Mouse (Mus musculus): ENCODE results near the gene Pmvk. TPM values are rescaled to one million over a fixed set of nuclear protein-coding genes. Genes with fewer than 3 reads are reported as not detected.

The Pmvk gene
- total and polyA plus RNA-seq, 3 experiments, result 53.6 to 75.7 TPM; not detected in 1

DNA sequence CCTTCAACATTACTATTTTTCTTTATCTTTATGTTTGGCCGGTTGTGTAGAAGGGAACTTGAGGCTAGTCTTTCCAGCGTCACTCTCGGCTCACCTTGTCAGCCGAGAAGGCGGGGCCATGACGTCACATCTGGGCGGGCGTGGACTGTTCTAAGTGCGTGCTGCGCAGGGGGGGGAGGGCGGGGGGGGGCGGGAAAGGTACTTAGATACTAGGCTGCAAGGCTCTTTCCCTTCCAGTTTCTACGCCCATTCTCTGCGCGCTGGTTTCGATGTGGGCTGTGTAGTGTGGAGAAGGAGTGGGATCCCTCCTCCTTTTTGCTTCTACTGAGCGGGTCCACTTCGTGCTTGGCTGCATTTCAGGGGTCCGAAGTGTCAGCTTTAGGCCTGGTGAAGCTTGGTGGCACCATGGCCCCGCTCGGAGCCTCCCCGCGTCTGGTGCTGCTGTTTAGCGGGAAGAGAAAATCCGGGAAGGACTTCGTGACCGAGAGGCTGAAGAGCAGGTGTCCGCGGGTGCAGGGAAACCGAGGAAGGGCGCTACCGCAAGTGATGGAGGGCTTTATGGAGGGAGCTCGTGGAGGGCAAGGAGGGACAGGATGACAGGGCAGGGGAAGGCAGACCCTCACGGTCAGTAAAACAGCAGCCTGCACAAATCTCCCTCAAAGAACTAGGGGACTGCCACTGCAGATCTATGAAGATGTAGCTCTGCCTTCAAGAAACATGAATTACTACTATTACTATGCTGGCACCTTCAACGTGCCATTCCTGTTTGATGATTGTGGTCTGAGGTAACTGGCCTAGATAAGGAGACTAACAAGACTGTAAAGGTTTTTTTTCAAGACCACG is 4.8 kb downstream of the Pmvk start:
- peak; percentile 98 for DNase-seq (ENCODE audit: low read depth, low spot score)
- Histone ChIP-seq H3K9ac (ENCODE audit: control insufficient read depth, low read depth, low read length, poor library complexity, severe bottlenecking) (peak overlapping the region; percentile 84), H3K27me3 (ENCODE audit: control insufficient read depth in 1 of 2, insufficient read depth in 2 of 2, low read length in 2 of 2) (no peaks in the 10 kb centered on the region), H3K27ac (ENCODE audit: control insufficient read depth, low read depth, low read length) (peak overlapping the region; percentile 80), H3K4me3 (ENCODE audit: control insufficient read depth in 1 of 2, insufficient read depth in 1 of 2, low read depth in 2 of 2, low read length in 2 of 2) (peak overlapping the region; percentile 87 to 95), H3K36me3 (ENCODE audit: control insufficient read depth in 1 of 2, insufficient read depth in 2 of 2, low read length in 2 of 2) (peaks cover 0 to 10% of the 10 kb centered on the region in 2 experiments; a peak in 2 of 4 replicates), H3K79me2 (ENCODE audit: control insufficient read depth, insufficient read depth, low read length, poor library complexity) (peaks cover 4% of the 10 kb centered on the region; the same call in 1 of the 2 replicates), H3K9me3 (replicated peaks; ENCODE audit: insufficient read depth, low read length) (no peaks in the 10 kb centered on the region), H3K4me1 (ENCODE audit: control insufficient read depth in 1 of 2, insufficient read depth in 2 of 2, low read length in 2 of 2) (peaks cover 11 to 20% of the 10 kb centered on the region in 2 experiments)
- TF ChIP-seq POLR2AphosphoS2 (IDR thresholded peaks at IDR 0.05; ENCODE audit: low read length) (peak; percentile 59; the same call in 1 of the 2 replicates), ZMIZ1 (IDR thresholded peaks at IDR 0.05; ENCODE audit: low read depth, low read length) (peak; percentile 66), MAZ (IDR thresholded peaks at IDR 0.05; ENCODE audit: low read depth, low read length) (peak; percentile 85), MAX (IDR thresholded peaks at IDR 0.05; ENCODE audit: low read length) (peak; percentile 71; the same call in 1 of the 2 replicates), ZC3H11A (IDR thresholded peaks at IDR 0.05; ENCODE audit: low read depth, low read length) (no peak), CTCF (IDR thresholded peaks at IDR 0.05 in 2 of 3, conservative IDR thresholded peaks at IDR 0.05 in 1 of 3; ENCODE audit: control insufficient read depth in 1 of 3, insufficient read depth in 1 of 3, low read depth in 2 of 3, low read length in 3 of 3, poor library complexity in 1 of 3, severe bottlenecking in 1 of 3) (no peak), RAD21 (IDR thresholded peaks at IDR 0.05; ENCODE audit: low read depth, low read length) (no peak), GABPA (IDR thresholded peaks at IDR 0.05; ENCODE audit: low read depth, low read length) (no peak), NELFE (IDR thresholded peaks at IDR 0.05; ENCODE audit: low read depth, low read length) (peak; percentile 63), E2F4 (IDR thresholded peaks at IDR 0.05; ENCODE audit: borderline replicate concordance, low read depth, low read length) (peak; percentile 44; the same call in 1 of the 2 replicates), NRF1 (IDR thresholded peaks at IDR 0.05; ENCODE audit: insufficient read depth, low read depth, low read length, poor library complexity, severe bottlenecking) (peak; percentile 54; the same call in 1 of the 2 replicates), ETS1 (IDR thresholded peaks at IDR 0.05; ENCODE audit: low read depth, low read length) (peak; percentile 44; the same call in 1 of the 2 replicates), MAFK (IDR thresholded peaks at IDR 0.05; ENCODE audit: borderline replicate concordance, low read depth, low read length) (no peak), SMC3 (IDR thresholded peaks at IDR 0.05; ENCODE audit: low read depth, low read length) (no peak), POLR2AphosphoS5 (IDR thresholded peaks at IDR 0.05; ENCODE audit: borderline replicate concordance, low read depth, low read length) (no peak), SIN3A (IDR thresholded peaks at IDR 0.05; ENCODE audit: low read length) (peak; percentile 71), JUND (IDR thresholded peaks at IDR 0.05; ENCODE audit: low read depth, low read length) (no peak), ZNF384 (IDR thresholded peaks at IDR 0.05; ENCODE audit: low read depth, low read length) (peak; percentile 81), CHD2 (IDR thresholded peaks at IDR 0.05; ENCODE audit: low read length) (no peak), POLR2A (IDR thresholded peaks at IDR 0.05; ENCODE audit: control insufficient read depth in 1 of 2, insufficient read depth in 1 of 2, low read depth in 1 of 2, low read length in 2 of 2, poor library complexity in 1 of 2) (peak; percentile 66 to 75; a peak in 2 of 4 replicates), BHLHE40 (IDR thresholded peaks at IDR 0.05; ENCODE audit: borderline replicate concordance, low read depth, low read length) (peak; percentile 51), HCFC1 (IDR thresholded peaks at IDR 0.05; ENCODE audit: low read depth, low read length) (peak; percentile 66), GATA1 (IDR thresholded peaks at IDR 0.05; ENCODE audit: low read depth, low read length) (peak; percentile 73), ELF1 (IDR thresholded peaks at IDR 0.05; ENCODE audit: low read depth, low read length) (no peak), USF2 (IDR thresholded peaks at IDR 0.05; ENCODE audit: borderline replicate concordance in 1 of 2, insufficient read depth in 1 of 2, low read depth in 1 of 2, low read length in 2 of 2) (no peak), CHD1 (IDR thresholded peaks at IDR 0.05; ENCODE audit: low read depth, low read length) (peak; percentile 98), TBP (IDR thresholded peaks at IDR 0.05; ENCODE audit: low read depth, low read length) (0 out of 2 replicates have a peak, but pooled peaks have one; percentile 29), EP300 (IDR thresholded peaks at IDR 0.05; ENCODE audit: low read depth in 1 of 2, low read length in 2 of 2) (peak; percentile 2 to 7; a peak in 1 of 4 replicates), ZKSCAN1 (IDR thresholded peaks at IDR 0.05; ENCODE audit: low read depth, low read length) (peak; percentile 29; the same call in 1 of the 2 replicates), USF1 (IDR thresholded peaks at IDR 0.05; ENCODE audit: low read depth, low read length) (peak; percentile 17; the same call in 1 of the 2 replicates), RCOR1 (IDR thresholded peaks at IDR 0.05; ENCODE audit: low read depth, low read length) (no peak), MXI1 (IDR thresholded peaks at IDR 0.05; ENCODE audit: low read depth, low read length) (peak; percentile 53), TAL1 (IDR thresholded peaks at IDR 0.05; ENCODE audit: low read length) (no peak), MEF2A (IDR thresholded peaks at IDR 0.05; ENCODE audit: extremely low read depth, insufficient replicate concordance, low read depth, low read length, poor library complexity, severe bottlenecking) (peak; percentile 4; the same call in 1 of the 2 replicates), KAT2A (conservative IDR thresholded peaks at IDR 0.05; ENCODE audit: low read depth, low read length) (no peak)

Measured in MEL (cell line).